Mouse (Mus musculus) bone marrow, adult 2 months (tissue): Measurements from ENCODE around the gene Gm2431.

Source experiments
- CTCF ChIP-seq: fragments of 200-500 bp; IDR thresholded peaks from 2 replicates; pipeline ENCODE4 v1.5.1; 2011; ENCODE audit warnings: low read length, control low read depth; ENCODE audit not compliant: control insufficient read depth, insufficient read depth
- POLR2A ChIP-seq: fragments of 200-500 bp; IDR thresholded peaks from 2 replicates; pipeline ENCODE4 v1.6.1; 2011; ENCODE audit warnings: low read depth, mild to moderate bottlenecking, control low read depth, low read length, borderline replicate concordance; ENCODE audit not compliant: control insufficient read depth

DNA sequence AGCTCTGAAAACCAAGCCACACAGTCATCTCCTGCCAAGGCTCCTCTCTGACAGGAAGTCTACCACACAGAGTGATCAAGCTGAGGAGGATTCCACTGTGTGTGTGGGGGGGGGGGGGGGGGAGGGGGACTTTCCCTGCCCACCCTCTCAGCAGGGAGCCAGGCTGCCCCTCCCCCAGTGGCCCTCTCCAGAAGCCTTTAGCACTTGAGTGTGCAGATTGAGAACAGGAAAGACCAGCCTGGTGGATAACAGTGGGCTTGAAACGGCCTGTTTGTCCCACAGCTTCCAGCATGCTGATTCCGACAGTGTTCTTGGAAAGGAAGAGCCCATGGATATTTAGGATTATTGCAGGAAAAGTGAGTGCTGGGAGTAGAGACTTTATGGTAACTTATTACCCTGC is 33.6 kb downstream of the Gm2431 start:
- TF ChIP-seq POLR2A = no peak
- TF ChIP-seq CTCF = no peak
